Mouse (Mus musculus) thymus, postnatal 0 days (tissue): ENCODE results near the gene Ubqln4. TPM values are rescaled to one million over a fixed set of nuclear protein-coding genes. Genes with fewer than 3 reads are reported as not detected.

ENCODE experiments used
- DNase-seq: peaks from one replicate; pipeline ENCODE4 v3.0.0-alpha.2; 2015; ENCODE audit warnings: low spot score
- polyA plus RNA-seq: library from polyadenylated mRNA; unstranded; fragments of >200 nt; fragmentation: Nextera tagmentation; extraction: Ambion mirVana; gene quantifications from 2 replicates; pipeline ENCODE4 v1.2.1, GENCODE M21; 2015

Gene Ubqln4
- polyA plus RNA-seq, 1 experiment from 2014 or later = 14.6 TPM

- DNase-seq = no peak
These were observed 28.5 kb upstream of the Ubqln4 start for GRCm38 (mm10) chr3:88525021-88525420.

- DNase-seq = peak; percentile 89
These were observed 27.1 kb upstream of the Ubqln4 start for GRCm38 (mm10) chr3:88526157-88527131.

- DNase-seq = no peak
These were observed 26.0 kb upstream of the Ubqln4 start for GRCm38 (mm10) chr3:88527565-88527964.

GRCm38 (mm10) chr3:88528646-88529045, 24.9 kb upstream of the Ubqln4 start:
- no peak for DNase-seq

DNA sequence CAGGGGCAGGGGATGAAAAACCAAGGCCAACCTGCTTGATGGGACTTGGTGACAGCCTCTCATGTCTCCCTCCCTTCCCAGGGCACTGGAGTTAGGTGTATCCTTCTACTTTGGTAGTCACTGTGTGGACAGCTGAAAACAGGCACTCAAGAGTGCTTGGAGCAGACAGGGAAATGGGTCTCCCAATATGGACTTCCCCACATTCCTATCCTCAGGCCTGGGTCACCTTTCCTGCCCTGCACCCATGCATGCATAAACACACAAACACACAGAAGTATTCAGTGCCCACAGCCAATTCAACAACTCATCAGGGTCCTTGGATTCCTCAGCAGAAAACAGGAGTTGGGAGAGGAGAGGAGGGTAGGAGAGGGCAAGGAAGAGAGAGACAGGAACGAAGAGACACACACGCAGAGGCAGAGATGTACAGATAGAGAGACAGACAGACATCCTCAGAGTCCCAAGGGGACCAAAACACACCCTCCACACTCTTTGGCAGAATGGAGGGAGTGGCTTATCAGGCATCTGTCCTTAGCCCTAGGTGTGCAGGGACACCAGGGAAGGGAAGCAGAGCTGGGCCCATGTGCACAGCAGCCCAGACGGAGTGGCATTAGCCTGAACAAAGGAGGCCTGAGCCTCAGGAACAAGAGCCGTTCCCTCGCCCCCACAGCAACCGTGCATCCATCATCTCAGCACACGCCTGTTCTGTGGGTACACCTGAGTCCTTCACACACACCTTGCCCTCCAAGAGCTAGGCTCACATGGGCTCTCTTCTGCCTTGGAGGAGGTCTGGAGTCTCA, 24.2 kb upstream of the Ubqln4 start:
- DNase-seq = no peak

GRCm38 (mm10) chr3:88530082-88530864, 23.3 kb upstream of the Ubqln4 start:
- DNase-seq = no peak

GRCm38 (mm10) chr3:88531348-88532298, 21.9 kb upstream of the Ubqln4 start:
- DNase-seq = peak; percentile 95

- no peak for DNase-seq
These were observed 21.3 kb upstream of the Ubqln4 start, which contains the start of gene Mex3a for GRCm38 (mm10) chr3:88532299-88532674. TSS of gene Mex3a (plus strand) at chr3:88532395.

DNA sequence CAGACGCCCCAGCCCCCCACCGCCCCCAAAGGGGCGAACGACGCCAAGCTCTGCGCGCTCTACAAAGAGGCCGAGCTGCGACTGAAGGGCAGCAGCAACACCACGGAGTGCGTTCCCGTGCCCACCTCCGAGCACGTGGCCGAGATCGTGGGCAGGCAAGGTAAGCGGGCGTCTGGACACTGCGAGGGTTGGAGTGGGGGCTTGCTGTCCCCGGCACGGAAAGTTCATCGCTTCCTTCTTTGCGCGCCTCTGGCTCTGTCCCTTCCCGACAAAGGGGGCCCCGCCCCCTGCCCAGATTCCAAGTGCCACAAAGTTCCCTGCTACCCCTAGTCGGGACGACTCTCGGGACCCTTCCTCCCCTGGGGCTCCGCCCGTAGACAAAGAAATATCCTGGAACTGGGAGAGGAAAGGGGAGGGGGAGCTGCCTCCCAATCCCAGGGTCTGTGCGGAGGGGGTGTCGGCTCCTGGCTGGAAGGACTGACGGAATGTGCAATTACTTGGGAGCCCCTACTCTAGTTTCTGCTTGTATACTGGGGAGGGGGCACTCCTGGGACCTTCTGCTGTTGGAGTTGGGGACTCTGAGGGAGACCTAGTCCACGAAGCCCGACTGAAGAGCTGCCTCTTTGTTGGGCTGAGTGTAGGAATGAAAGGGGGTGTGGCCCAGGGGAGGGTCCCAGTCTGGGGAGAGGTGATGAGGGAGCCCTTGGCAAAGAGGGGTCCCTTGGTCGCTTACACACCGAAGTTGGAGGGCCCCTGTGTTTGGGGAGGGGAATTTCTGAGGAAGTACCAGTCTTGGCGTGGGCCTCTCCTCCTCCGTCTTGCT, 20.7 kb upstream of the Ubqln4 start:
- no peak for DNase-seq

DNA sequence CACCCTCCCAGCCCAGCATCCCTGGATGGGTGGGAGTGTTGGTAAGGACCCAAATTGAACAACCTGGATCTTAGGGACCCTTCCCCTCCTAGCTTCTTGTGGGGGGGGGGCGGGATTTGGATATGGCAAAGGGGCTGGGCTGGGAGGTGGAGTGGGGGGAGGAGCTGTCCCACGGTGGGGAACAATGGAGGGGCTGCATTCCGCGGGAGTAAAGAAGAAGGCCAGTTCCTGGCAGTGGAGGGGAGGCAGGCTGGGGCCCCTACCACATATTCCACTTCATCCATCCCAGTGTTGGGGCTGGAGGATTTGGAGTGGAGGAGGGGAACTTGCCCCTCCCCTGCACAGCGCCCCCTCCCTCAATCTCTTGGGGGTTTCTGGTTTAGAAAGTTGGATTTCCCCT, 19.9 kb upstream of the Ubqln4 start:
- no peak for DNase-seq

DNA sequence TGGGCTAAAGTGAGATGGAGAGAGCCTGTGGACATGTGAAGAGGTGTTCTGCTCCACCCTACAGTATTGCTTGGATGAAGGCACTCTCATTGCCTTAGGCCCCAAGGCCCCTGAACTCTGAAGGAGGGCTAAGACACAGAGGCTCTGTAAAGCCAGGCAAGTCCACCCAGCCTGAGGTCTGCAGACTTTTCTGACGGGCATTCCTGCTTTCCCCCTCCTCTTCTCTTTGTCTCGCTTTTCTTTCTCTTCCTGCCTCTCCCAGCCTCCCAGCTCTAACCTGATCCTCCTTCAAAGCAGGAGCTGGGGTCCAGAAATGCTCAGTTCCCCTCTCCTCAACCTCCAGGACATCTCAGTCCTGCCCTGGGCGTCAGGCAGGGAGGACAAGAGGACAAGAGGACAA, 18.6 kb upstream of the Ubqln4 start:
- DNase-seq = no peak

GRCm38 (mm10) chr3:88535527-88535926, 18.0 kb upstream of the Ubqln4 start:
- DNase-seq = no peak

DNA sequence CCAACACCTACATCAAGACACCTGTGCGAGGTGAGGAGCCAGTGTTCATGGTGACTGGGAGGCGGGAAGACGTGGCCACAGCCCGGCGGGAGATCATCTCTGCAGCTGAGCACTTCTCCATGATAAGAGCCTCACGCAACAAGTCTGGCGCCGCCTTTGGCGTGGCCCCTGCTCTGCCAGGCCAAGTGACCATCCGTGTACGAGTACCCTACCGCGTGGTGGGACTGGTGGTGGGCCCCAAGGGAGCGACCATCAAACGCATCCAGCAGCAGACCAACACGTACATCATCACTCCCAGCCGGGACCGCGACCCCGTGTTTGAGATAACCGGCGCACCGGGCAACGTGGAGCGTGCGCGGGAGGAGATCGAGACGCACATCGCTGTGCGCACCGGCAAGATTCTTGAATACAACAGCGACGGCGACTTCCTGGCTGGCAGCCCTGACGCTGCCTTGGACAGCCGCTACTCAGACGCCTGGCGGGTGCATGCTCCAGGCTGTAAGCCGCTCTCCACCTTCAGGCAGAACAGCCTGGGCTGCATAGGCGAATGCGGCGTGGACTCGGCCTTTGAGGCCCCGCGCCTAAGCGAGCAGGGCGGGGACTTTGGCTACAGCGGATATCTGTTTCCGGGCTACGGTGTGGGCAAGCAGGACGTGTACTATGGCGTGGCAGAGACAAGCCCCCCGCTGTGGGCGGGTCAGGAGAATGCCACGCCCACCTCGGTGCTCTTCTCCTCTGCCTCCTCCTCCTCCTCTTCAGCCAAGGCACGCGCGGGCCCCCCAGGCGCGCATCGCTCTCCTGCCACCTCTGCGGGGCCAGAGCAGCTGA, 17.2 kb upstream of the Ubqln4 start:
- peak; percentile 56 for DNase-seq

DNA sequence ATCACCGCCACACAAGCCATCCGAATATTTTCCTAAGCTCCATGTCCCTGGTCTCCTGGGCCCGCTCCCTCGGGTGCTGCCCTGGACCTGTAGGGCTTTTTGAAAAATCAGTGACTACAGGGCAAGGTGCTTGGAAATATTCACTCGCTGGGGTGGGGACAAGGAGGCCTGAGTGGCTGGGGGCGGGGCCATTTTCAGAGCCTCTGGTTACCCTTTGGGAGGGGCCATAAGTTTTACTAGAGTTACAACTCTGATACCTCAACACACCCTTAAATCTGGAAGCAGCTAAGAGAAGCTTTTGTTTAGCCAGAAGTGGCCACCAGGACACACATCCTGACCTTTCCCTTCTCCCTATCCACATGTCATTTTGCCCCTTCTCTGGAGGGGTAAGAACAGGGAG, 16.4 kb upstream of the Ubqln4 start:
- DNase-seq = no peak

GRCm38 (mm10) chr3:88538271-88539145, 15.1 kb upstream of the Ubqln4 start:
- no peak for DNase-seq

- DNase-seq = no peak
These were observed 14.2 kb upstream of the Ubqln4 start for GRCm38 (mm10) chr3:88539397-88539796.

GRCm38 (mm10) chr3:88540085-88540484, 13.5 kb upstream of the Ubqln4 start:
- DNase-seq = peak; percentile 43
